Mouse (Mus musculus) spleen, postnatal 10 days (tissue): ENCODE measurements around the gene Tead1.

Experiments
- DNase-seq, 2 experiments: peaks; one replicate each; pipeline ENCODE4 v3.0.0; 2021 to 2022; ENCODE audit warnings: low spot score in 2 of 2

Tead1 gene

DNA sequence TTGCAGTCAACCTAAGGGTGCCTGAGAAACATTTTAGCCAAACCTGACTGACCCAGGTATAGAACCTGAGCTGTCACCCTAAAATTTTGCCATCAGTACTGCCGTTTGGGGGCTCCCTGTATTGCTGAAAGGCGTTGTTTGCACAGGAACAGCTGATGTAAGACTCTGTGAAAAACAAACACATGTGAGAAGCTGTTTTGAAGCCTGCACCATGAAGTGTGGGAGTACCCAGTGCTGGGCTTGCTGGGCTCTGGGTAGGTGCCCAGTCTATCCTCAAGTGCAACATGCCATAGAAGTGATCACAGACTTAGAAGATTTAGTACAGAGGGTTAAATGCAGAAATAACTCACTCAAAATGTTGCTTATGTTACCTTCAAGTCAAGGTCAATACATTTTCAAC, 49.3 kb downstream of the Tead1 start:
- DNase-seq = no peak

DNA sequence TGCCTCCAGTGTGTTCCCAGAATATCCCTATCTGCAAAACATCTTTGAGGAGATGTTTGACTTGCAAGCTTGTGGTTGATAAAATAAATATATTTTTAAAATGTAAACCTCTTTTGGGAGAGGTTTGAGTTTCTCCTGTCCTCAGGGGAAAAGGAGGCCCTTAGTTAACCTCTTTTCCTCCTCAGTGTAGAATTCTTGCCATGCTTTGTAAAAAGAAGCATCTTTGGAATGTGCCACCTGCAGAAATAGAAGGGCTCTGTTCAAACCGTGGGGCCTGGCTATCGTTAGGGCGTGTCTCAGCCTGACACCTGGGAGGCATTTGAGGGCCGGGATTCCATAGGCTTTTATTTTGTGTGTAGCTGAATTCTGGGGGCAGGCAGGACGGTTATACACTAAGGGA, 51.1 kb downstream of the Tead1 start:
- DNase-seq = no peak

DNA sequence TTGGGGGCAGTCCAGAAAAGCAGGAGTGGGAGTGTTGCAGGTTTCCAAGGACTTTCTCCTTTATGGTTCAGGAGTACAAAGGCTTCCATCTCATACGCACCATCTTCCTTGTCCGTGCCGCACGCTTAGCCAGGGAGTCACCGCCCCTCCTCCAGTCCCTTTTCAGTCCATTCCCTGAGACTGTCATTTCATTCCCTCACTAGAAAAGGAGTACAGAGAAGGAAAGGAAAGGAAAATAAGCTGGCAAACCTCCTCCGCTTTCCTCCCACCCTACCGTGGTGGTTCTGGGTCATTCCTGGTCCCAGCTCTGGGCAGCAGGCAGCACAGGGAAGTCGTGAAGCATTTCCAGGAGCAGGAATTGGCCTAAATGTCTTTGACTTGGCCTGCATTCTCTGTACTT, 52.5 kb downstream of the Tead1 start:
- no peak for DNase-seq

DNA sequence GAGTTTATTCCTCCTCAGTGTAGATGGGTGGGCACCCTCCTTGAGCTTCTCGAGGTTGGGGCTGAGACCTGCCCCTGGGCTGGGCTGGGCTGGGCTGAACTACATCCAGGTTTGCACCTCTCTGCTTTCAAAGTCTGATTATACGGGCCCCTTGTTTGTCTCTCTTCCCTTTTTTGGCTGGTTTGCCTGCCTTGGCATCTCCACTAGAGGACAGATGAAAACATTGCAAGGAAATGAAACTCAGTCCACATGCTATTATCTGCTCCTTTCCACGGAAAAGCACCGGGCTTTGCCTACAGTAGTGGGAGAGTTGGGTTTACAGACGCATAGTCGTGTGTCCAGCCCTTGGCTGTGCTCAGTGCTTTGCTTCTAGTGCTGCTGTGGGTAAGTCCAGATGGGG, 60.1 kb downstream of the Tead1 start:
- no peak for DNase-seq

DNA sequence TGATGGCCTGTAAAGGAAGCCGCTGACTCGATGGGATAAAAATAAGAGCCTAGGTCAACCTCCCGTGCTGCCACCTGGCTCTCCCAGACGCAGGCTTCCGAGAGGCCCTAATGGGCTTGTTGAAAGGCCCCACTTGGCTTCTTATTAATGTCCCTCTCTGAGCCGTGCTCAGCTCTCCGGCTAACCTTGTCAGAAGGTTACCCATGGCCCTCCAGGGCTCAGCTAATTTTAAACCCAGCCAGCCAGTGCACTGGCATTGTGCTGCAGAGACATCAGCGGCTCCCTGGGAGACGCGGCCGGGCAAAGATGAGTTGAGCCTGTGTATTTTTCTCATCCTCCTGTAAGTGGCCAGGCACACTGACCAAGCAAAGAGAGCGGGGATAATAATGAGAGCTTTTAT, 62.7 kb downstream of the Tead1 start:
- no peak for DNase-seq

DNA sequence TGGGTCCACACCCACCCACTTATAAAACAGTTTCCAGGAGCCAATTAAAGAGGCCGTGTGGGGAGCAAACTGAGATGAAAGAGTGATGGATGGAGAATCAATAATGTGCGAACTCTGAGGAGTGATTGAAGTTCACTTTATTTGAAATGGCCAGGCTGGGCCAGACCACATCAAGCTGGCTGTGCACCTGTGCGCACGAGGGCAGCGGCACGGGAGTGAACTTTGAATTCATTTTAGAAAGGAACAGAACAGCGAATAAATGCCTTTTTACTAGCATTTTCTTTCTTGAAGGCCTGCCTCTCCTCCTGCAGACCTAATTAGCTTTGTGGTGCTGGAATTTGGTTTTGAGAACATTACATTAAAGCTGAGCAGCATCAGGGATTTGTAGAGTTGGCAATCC, 63.9 kb downstream of the Tead1 start:
- DNase-seq = no peak

DNA sequence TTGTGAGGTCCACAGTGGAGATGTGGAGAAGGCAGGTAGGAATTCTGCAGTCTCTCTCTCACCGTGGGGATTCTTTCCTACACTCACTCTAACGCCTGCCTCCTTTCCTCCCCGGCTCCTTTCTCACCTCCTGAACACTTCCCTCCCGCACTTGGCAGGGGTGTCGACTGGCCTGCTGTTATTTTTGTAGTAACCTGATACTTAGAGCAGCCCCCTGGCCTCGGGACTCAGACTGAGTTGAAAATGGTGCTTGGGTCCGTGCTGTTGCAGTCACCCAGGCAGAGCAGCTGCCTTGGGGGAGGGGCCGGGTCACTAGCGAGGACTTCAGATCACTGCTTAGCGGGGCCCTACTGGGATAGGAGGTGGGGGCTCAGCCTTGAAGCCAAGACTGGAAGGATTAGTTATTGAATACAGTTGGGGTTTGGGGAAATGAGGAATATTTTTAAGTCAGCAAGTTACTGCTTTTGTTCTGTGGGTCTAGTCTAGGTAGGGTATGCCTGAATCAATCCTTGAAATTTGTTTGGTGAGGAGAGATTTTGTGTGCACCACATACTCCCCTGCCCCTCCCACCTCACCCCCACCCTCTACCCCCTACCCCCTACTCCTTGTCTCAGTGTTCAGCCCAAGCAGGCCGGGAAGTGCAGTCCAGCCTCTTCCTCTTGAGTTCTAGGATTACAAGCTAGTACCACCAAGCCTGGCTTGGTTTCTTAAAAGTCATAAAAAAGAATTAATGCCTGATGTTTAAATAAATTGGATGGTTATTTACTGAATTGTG, 64.7 kb downstream of the Tead1 start:
- no peak for DNase-seq

DNA sequence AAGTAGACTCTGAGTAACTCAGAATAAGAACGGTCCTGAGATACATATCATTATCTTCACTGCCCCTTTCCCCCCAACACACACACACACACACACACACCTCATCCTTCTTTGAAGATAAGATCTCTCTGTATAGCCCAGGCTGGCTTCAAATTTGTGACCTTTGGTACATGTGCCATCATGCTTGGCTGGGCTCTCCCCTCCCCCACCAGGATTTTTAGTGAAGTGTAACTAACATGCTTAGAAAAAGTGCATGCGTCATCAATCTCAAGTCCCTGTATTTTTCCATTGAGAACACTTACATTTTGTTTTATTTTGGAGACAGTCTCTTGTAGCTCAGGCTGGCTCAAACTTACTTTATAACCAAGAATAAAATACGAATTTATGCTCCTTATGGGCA, 68.1 kb downstream of the Tead1 start:
- no peak for DNase-seq

DNA sequence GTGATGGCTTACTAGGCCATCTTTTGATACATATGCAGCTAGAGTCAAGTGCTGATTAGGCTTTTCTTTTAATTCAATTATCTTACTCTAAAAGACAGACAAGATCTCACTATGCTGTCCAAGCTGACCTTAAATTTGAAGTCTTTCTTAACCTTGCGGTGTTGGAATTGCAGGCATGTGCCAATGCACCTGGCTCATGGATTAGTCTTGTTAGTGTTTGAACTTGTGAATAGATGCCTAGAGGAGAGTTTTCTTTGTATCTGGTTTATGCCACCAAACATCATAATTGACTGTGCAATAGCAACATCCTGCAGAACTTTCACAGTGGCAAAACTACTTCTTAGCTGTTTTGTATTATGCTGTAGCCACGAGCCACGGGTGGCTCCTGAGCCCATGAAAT, 68.7 kb downstream of the Tead1 start:
- DNase-seq = no peak

DNA sequence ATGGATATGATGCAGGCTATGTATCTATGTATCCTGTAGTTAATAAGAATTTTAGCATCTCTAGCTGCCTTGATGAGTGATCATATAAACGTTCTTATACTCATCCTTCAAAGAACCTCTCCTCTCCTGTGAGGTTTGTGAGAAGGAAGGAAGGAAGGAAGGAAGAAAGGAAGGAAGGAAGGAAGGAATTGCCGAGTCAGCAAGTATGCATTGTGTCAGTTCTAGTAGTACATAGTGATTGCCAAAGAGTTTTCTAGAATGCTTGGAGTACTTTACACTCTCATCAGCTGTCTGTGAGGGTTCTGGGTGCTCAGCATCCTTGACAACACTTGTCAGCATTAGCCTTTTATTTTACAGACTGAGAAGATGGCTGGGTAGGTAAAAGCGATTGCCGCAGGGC, 69.2 kb downstream of the Tead1 start:
- DNase-seq = no peak

DNA sequence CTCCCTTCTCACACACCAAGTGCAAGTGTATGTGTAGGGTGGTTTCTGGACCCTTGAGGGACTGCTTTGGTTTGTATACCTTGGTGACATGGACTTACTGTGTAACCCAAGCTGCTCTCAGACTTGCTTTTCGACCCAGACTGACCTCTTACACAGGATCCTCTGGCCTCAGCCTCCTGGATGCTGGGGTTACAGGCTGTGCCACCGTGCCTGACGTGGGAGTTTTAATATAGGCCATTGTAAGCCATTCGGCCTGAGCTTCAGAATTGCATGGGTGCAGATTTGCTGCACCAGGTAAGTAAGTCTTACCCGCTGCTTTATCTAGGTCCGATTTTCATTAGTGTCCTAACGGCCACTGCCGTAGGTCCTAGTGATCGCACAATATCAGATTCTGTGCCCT, 71.0 kb downstream of the Tead1 start:
- no peak for DNase-seq

DNA sequence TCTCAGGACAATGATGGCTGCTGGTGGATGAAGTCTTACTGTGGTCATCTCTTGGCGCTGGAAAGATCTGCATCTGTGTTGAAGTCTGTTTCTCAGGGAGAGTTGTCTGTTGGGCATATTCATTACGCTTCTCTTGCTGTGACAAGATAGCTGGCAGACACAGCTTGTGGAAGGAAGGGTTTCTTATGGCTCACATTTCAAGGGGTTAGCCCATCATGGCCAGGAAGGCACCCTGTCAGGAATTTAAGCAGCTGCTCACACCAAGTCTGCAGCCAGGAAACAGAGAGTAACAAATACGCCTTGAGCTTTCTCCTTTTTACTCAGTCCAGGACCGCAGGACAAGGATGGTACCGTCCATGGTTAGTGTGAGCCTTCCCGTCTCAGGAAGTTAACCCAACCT, 73.2 kb downstream of the Tead1 start:
- DNase-seq = no peak

DNA sequence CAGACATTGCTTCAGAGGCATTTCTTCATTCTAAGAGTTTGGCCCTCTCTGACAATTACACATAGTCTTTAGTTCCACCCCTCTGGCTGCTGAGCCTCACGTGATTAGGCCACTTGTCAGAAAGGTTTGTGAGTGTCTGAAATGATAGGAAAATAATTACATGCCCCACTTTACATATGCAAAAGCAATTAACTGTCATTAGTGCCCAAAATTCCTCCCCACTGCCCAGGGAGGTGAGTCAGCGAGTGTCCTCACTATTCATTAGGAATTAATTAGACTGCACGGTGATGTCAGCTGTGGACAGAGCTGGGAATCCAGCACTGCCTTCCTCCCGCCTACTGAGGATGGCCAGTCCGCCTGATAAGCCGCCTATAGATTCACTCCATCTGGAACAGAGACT, 74.2 kb downstream of the Tead1 start:
- no peak for DNase-seq

DNA sequence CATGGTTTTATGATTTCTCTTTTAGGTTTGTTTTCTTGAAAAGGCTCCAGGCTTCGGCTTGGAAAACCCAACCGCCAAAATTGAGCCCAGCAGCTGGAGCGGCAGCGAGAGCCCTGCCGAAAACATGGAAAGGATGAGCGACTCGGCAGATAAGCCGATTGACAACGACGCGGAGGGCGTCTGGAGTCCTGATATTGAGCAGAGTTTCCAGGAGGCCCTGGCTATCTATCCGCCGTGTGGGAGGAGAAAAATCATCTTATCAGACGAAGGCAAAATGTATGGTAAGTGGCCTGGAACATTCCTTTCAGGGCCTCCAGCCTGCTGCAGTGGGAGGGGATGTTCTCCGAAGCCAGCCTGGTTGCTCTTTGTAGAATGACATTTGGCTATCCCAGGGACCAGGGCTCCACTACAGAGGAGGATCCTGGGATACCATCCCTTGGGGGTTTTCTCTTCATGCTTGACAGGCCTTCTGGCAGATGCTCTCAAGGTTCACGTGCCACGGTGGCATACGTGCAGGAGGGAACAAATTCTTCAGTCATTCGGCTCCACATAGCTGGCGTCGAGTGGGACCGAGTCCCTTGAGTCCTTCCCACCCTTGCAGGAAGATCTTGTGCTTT, 80.3 kb downstream of the Tead1 start:
- DNase-seq = no peak

DNA sequence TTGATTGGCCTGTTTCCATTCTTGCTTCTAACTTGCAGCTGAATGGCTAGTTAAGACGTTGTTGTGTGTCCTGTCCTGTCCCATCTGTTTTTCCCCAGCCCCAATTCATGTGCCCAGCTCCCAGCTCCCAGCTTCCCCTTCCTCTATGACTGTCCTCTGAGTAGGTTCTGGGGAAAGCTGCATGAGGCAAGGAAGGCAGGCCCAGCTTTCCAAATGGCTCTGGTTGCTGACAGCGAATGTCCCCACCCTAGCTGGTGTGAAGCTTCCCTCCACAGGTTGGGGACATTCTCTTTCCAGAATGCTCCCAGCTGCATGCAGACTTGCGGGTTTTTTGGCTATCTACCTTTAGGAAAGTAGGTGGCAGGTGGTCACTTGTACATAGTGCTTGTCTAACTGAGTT, 81.2 kb downstream of the Tead1 start:
- no peak for DNase-seq

DNA sequence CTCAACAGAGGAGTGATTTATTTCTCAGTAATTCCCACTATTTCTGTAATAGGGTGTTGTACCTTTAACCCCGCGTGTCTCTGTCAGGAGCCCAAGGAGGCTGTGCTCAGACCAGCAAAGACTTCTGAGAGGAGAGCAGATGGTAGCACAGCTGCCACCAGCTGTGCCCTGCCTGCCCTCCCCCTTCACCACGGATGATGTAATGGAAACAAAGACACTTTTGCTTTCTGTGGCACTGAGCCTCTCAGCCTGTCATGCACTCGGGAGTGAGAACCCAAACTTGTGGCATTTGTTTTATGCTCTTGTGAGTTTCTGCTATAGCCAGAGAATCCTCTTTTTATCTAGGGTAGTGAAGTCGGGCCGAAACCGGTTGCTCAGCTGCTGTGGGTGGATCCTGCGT, 81.7 kb downstream of the Tead1 start:
- peak in 1 of 2 experiments; percentile 23 for DNase-seq

DNA sequence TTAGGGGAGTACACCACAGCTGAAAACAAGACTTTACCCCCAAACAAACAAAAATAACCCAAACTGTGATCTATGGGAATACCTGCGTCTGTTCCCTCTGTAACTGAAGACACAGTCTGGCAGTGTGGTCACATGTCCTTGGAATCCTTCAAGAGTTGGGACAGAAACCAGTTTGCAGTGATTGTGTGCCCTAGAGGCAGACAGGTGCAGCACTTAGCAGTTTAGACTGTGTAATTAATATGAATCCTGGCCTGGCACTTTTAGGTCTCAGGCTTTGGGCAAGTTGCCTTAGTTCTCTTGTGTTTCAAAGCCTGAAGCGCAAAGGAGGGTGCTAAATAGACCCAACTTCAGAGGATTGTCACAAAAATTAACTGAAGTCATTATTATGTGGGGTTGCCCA, 83.8 kb downstream of the Tead1 start:
- DNase-seq = no peak

DNA sequence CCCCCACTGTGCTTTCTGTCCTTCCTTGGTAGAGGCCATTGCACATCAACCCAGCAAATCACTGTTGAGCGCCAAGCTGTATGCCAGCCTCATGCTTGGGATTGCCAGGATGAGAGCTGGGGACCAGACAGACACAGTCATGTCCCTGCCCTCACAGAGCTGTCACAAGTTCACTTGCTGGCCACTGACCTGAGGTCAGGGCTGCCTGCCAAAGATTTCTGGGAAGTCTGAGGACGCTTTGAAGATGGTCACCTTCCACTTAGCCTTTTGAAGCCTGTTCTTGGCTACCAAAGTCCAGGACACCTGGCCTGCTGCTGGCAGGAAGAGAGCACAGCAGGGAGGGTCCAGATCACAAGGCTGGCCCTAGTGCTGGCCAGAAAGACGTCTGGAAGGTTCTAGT, 84.4 kb downstream of the Tead1 start:
- no peak for DNase-seq

DNA sequence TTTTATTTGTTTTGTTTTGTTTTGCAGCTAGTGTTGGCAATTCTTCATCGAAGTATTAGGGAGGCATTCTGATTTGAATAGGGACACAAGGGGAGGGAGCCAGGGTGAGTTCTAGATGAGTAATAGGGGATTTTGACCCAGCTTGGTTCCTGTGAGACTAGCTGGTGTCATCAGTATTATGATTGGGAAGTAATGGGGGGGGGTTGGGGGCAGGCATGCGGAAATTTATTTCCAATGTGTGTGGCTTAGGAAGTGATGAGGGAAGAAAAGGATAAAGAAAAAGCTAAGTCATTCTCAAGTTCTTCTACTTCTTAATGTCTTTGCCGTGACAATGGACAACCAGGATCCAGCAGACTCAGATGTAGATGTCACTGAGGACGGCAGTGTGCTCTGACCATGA, 85.8 kb downstream of the Tead1 start:
- DNase-seq = no peak

DNA sequence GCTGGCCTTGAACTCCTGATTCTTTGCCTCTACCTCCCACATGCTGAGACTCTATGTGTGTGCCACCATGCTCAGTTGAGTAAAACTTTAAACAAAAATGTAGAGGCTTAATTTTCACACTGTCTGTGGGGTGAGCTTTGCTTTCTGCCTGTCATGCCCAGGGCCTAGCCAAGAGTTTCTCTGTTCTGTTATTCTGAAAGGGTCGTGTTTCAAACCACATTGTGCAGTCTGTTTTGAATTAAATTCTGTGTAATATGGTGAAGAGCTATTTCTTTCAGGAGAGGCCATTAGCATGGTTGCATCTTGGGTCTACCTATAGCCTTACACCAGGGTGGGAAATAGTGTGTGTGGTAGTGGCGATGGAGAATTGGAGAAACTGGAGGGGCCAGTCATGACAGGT, 90.7 kb downstream of the Tead1 start:
- no peak for DNase-seq

DNA sequence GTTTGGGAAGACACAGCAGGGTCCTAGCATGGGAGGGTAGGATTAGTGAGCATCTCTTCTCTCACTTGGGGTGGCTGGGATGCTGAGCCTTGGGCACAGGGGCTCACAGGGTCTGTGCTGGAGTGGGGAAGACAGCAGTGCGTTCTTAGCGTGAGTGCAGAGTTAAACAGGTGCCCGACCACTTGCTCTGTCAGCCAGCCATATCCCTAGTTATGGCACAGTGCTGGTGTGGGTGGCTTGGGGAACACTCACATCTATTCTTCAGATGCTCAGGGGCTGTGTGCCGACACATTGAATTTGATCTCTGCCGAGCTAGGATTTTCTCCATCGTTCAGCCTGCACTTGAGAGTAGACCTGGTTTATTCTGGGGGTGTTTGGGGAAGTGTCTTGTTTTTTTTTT, 92.3 kb downstream of the Tead1 start:
- no peak for DNase-seq

DNA sequence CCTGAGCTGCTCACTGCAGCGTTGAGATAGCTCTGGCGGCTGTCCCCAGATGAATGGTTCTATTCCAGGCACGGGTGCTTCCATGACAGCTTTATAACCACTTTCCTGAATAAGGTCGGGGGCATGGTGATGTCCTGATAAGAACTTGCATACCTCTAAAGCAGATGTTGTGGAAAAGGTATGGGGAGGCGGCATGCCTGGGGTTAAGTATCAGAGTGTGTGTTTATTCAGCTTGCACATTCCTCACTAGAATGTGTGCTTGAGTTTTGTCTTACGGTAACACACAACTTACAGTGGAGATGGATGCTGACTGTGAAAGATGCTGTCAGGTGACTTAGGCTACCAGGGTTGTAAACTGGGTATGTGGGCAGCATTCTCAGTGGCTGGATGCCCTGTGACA, 93.7 kb downstream of the Tead1 start:
- DNase-seq = no peak

DNA sequence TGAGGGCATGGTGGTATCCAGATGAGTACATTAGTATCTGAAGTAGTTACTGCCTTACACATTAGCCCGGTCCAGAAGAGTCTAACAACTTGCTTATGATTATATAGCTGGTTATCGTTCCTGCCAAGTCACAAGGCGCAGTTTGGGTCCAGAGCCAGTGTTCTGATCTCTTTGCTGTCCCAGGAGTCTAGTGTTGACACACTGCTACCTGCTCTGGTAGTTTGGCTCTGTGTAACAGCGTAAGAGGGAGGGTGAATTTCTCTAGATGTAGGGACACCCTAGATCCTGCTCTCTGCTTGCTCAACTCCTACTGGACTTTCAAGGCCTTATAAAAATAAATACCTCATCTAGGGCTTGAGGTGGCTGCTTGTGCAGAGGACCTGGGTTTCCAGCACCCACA, 94.5 kb downstream of the Tead1 start:
- no peak for DNase-seq

DNA sequence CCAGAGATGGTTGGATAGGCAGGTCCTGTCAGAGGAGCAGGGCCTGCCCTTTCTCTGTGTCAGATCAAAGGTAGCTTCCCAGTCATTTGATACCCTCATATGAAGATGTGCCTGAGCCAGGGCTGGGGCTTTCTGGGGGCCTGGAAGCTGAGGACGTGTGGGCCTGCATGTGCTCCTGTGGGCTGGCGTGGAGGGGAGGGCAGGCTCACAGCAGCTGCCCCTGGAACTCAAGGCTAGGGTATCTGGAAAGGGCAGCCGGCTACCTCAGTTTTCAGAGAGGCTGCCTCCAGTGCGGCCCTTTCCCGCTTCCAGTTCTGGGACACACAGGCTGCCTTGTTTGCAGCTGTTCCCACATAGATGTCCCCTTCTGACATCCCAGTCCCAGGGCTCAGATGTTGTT, 96.7 kb downstream of the Tead1 start:
- no peak for DNase-seq
